Mouse (Mus musculus) embryonic facial prominence, embryonic 10.5 days (tissue): ENCODE data around the gene Cxcl10. TPM values are rescaled to one million over a fixed set of nuclear protein-coding genes. Genes with fewer than 3 reads are reported as not detected.

Source experiments
- DNase-seq: peaks from one replicate; pipeline ENCODE4 v3.0.0-alpha.2; 2017; ENCODE audit warnings: low spot score
- H3K27ac ChIP-seq: fragments of 300-500 bp; sonication (generic); replicated peaks from 2 replicates; pipeline ENCODE4 v1.5.1; 2016; ENCODE audit warnings: mild to moderate bottlenecking
- H3K27me3 ChIP-seq: fragments of 300-500 bp; sonication (generic); replicated peaks from 2 replicates; pipeline ENCODE4 v1.6.1; 2016; ENCODE audit warnings: low read depth, mild to moderate bottlenecking; ENCODE audit not compliant: poor library complexity, severe bottlenecking
- H3K36me3 ChIP-seq: fragments of 300-500 bp; sonication (generic); replicated peaks from 2 replicates; pipeline ENCODE4 v1.6.1; 2016; ENCODE audit warnings: mild to moderate bottlenecking, moderate library complexity
- H3K4me1 ChIP-seq: fragments of 300-500 bp; sonication (generic); 2 replicates; pipeline ENCODE4 v1.6.1; 2016
- H3K4me3 ChIP-seq: fragments of 300-500 bp; sonication (generic); 2 replicates; pipeline ENCODE4 v1.5.1; 2016; ENCODE audit warnings: mild to moderate bottlenecking, moderate library complexity
- H3K9me3 ChIP-seq: fragments of 300-500 bp; sonication (generic); 2 replicates; pipeline ENCODE4 v1.6.1; 2016; ENCODE audit warnings: mild to moderate bottlenecking
- WGBS: fragments of 180-500 bp; shearing (Covaris S2); methylation state at CpG from one replicate; pipeline ENCODE4 v1.1.7; 2016; 5-methylcytosine and 5-hydroxymethylcytosine counted together
- polyA plus RNA-seq: library from polyadenylated mRNA; unstranded; fragments of >200 nt; fragmentation: Nextera tagmentation; extraction: Ambion mirVana; gene quantifications from 2 replicates; pipeline ENCODE4 v1.2.1, GENCODE M21; 2016

Gene Cxcl10
- polyA plus RNA-seq, 1 experiment from 2014 or later = 0.14 TPM

DNA sequence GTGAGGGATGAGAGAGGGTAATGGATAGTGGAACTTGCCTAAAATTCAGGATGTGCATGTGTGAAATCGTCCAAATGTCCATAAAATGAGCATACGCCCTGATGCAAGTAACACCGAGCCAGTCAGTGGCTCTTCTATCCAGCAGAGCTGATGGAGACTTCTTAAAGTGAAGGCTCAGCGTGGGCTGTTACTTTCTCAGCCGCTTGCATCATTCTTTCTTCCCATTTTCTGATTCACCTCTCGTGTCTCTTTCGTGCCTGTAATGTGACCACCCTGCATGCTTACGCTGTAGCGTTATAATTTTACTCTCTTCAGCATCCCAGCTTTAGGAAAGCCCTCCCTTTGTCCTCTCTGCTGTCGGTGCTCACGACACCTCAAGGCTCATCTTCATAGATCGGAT, 17.6 kb downstream of the Cxcl10 start:
- Histone ChIP-seq H3K36me3 (no peaks in the 10 kb centered on the region), H3K27me3 (no peaks in the 10 kb centered on the region), H3K27ac (no peak overlapping the region), H3K4me1 (no peaks in the 10 kb centered on the region), H3K9me3 (no peaks in the 10 kb centered on the region), H3K4me3 (no peak overlapping the region)
- no peak for DNase-seq
- 89% methylated on average over 12 of the region's 12 CpGs for WGBS

DNA sequence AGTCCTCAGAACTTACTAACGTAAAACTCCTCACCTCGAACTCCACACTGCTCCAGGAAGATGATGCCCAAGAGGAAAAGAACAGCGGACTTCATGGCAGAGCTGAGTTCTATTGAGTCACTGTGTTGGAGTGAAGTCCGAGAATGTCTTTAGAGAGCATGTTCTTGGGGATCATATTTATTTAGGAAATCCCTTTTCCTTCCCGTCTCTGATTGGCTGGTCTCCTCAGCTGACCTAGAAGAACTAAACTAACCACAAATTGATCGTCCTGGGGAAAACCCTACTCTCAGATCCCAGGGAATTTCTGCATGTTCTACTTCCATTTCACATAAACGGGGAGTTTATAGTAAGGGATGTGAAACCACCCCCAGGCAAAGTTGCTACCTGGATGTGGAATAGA, 20.8 kb downstream of the Cxcl10 start, which contains the start of gene Cxcl9:
TSS of gene Cxcl9 (minus strand) at position 151 of the 400 bp plus-strand sequence.
- no peak for DNase-seq
- H3K36me3 ChIP-seq = no peaks in the 10 kb centered on the region
- H3K4me1 ChIP-seq = no peaks in the 10 kb centered on the region
- H3K27me3 ChIP-seq = no peaks in the 10 kb centered on the region
- 85% methylated on average over 7 of the region's 7 CpGs for WGBS
- H3K27ac ChIP-seq = no peak within 1 kb of the TSS
- no peak within 1 kb of the TSS for H3K4me3 ChIP-seq
- no peaks in the 10 kb centered on the region for H3K9me3 ChIP-seq

DNA sequence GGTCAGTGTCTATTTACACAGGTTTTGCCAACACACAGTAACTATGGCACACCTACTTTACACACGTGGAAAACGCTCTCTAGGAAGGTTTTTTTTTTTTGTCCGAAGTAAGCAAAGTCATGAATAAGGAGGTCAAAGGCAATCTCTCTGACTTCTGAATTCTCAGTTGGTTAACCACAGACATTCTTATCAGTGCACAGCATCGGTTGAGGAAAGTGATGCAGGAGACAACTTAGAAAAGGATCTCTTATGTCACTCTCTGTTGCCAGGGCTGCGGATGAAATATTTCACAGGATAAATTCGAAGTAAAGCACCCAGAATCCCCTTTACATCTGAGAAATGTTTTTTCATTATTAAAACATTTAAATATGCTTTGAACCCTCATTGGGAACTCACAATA, 21.3 kb downstream of the Cxcl10 start:
- Histone ChIP-seq H3K36me3 (no peaks in the 10 kb centered on the region), H3K27ac (no peak overlapping the region), H3K9me3 (no peaks in the 10 kb centered on the region), H3K27me3 (no peaks in the 10 kb centered on the region), H3K4me3 (no peak overlapping the region), H3K4me1 (no peaks in the 10 kb centered on the region)
- no peak for DNase-seq
- WGBS = 87% methylated on average over 6 of the region's 6 CpGs

DNA sequence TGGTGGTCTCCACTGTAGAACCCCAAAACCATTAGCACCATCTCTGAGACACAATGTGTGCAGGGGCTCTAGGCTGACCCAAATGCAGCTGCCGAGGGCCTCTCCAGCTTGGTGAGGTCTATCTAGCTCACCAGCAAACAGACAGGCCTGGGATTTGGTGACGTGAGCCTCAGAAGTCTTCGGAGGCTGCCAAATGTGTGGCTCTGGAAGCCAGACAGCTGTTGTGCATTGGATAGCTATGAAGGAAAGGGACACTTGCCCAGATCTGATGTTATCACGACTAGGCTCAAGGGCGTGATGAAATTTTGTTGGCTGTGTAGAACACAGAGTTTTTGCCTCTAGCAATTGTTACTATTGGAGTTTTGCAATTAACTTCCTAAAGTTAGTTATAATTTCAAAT, 25.4 kb downstream of the Cxcl10 start:
- Histone ChIP-seq H3K9me3 (no peaks in the 10 kb centered on the region), H3K27ac (no peak overlapping the region), H3K4me1 (no peaks in the 10 kb centered on the region), H3K4me3 (no peak overlapping the region), H3K27me3 (no peaks in the 10 kb centered on the region), H3K36me3 (no peaks in the 10 kb centered on the region)
- DNase-seq = no peak
- WGBS = 83% methylated on average over 5 of the region's 5 CpGs

DNA sequence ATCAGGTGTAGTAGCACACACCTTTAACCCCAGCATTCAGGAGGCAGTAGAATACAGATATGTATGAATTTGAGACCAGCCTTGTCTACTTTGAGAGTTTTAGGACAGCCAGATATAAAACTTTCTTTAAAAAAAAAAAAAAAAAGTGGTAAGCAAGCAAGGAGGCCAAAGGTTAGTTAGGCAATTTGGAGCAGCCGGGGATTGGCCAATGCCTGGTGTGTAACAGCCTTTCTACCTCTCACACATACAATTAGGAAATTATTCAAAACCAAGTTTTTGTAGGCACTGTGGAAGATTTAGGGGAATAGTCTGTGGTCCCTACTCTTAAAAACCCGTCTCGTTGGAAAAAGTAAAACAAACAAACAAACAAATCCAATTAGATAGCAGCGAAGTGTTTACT, 26.1 kb downstream of the Cxcl10 start:
- Histone ChIP-seq H3K36me3 (no peaks in the 10 kb centered on the region), H3K4me3 (no peak overlapping the region), H3K27ac (no peak overlapping the region), H3K4me1 (no peaks in the 10 kb centered on the region), H3K9me3 (no peaks in the 10 kb centered on the region), H3K27me3 (no peaks in the 10 kb centered on the region)
- no peak for DNase-seq
- 81% methylated on average over 4 of the region's 4 CpGs for WGBS

DNA sequence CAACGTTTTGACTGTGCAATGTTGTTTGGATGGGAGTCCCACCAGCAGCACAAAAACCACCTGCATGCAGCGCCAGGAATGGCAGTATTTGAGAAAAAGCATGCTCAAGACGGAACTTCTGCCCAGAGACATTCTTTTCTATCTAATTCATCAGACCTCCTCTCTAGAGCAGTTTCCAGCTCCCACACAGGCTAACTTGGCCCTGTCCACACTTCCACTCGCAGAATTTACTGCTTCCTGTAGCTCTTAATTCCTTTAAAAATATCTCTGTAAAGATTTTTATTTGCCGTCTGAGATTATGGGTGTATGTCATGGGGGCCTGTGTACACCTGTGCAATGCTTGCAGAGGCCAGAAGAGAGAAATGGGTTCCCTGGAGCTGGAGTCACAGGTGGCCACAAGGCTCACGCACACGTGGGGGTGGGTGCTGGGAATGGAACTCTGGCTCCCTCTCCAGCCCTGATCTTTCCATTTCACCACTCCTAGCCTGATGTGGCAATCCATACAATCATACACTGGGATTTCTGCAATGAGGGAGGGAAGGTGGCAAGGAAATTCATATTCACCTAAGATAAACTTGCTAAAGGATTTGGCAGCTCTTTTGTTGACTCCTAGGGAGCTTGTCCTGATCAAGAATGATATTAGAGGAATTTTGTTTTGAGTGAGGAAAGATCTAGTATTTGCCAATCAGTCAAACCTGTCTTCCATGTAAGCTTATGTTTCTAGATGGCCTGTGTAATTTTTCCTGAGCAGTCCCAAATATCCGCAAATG, 26.9 kb downstream of the Cxcl10 start:
- H3K4me1 ChIP-seq = no peaks in the 10 kb centered on the region
- no peak overlapping the region for H3K27ac ChIP-seq
- no peaks in the 10 kb centered on the region for H3K27me3 ChIP-seq
- WGBS = 79% methylated on average over 8 of the region's 8 CpGs
- DNase-seq = no peak
- no peak overlapping the region for H3K4me3 ChIP-seq
- H3K36me3 ChIP-seq = no peaks in the 10 kb centered on the region
- no peaks in the 10 kb centered on the region for H3K9me3 ChIP-seq

DNA sequence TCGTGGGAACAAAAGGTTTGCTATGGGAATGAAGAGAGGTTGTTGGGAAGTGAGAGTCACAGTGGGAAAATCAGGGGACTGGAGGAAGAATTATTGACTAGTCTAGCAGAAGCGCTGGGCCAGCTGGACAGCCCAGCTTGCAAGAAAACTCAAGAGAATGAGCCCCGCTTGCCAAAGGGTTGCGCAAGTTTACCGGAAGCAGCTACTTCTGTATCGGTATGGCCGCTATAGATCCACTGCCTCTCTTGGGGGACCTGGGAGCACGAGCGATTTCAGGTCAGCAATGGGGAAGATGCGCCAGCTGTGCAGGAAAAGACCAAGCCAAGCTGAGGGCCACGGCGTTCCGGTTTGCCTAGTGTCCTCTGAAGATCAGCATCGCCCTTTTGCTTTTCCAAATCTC, 30.1 kb downstream of the Cxcl10 start:
- DNase-seq = no peak
- WGBS = 94% methylated on average over 14 of the region's 14 CpGs
- Histone ChIP-seq H3K4me3 (no peak overlapping the region), H3K36me3 (no peaks in the 10 kb centered on the region), H3K27ac (no peak overlapping the region), H3K4me1 (no peaks in the 10 kb centered on the region), H3K9me3 (no peaks in the 10 kb centered on the region), H3K27me3 (no peaks in the 10 kb centered on the region)

DNA sequence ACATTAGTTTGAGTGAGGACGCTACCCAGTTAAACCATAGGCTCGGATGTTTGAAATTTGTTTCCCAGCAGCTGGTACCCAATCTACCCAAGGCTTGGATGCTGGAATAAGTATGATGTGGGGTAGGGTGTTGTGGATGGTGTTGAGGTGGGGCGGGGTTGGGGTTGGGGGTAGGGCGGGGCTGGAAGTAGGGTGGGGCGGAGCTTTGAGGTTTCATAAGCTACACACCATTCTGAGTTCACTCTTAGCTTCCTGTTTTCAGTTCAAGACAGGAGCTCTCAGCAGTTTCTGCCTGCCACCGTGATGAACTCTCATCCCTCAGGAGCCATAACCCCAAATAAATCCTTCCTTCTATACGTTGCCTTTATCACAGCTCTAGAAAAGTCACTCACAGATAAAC, 30.6 kb downstream of the Cxcl10 start:
- Histone ChIP-seq H3K4me1 (no peaks in the 10 kb centered on the region), H3K27me3 (no peaks in the 10 kb centered on the region), H3K27ac (no peak overlapping the region), H3K4me3 (no peak overlapping the region), H3K9me3 (no peaks in the 10 kb centered on the region), H3K36me3 (no peaks in the 10 kb centered on the region)
- DNase-seq = no peak
- 86% methylated on average over 7 of the region's 7 CpGs for WGBS

DNA sequence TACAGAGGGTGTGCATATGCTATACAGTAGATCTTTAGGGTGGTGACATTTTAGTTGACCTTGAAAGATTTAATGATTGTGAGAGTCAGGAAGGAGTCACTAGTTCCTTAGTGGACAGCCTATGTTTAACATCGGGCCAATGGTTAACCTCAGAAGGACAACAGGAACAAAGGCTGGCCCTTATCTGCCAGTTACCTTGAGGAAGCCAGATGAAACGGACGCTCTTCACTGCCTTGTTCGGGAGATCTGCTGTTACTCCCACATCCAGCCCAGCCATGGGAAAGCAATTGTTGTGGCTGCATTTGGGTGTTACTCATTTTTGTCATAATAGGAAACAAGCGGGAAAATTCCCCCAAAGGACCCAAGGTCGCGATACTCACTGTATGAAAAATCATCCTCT, 34.9 kb downstream of the Cxcl10 start:
- Histone ChIP-seq H3K9me3 (no peaks in the 10 kb centered on the region), H3K4me1 (peaks cover 4% of the 10 kb centered on the region), H3K27ac (no peak overlapping the region), H3K4me3 (no peak overlapping the region), H3K36me3 (no peaks in the 10 kb centered on the region), H3K27me3 (no peaks in the 10 kb centered on the region)
- 78% methylated on average over 7 of the region's 7 CpGs for WGBS
- no peak for DNase-seq

DNA sequence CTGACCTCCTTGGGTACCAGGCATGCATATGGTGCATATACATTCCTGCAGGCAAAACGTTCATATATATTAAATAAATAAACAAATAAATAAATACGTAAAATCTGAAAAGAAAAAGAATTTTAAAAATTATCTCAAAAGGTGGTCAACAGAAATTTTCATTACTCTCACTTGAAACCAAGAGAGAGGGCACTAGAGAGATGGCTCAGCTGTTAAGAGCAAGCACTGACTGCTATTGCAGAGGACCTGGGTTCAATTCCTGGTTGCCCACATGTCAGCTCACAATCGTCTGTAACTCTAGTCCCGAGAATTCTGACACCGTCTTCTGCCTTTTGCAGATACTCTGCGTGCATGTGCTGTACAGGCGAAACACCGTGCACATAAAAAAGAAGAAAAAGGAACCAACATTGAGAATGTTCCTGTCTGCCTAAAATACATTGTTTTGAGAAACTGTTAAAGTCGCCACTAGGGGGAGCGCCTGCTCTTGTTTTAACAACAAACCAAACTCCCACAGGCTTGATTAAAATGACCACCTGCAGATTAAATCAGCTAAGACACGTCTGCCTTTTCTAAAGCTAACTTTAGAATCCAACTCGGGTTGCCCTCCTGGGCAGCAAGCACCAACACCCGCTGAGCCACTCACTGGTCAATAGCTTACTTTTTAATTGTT, 36.5 kb downstream of the Cxcl10 start:
- Histone ChIP-seq H3K27ac (no peak overlapping the region), H3K27me3 (no peaks in the 10 kb centered on the region), H3K4me1 (peaks cover 12% of the 10 kb centered on the region), H3K36me3 (peaks cover 7% of the 10 kb centered on the region), H3K4me3 (no peak overlapping the region), H3K9me3 (no peaks in the 10 kb centered on the region)
- WGBS = 15% methylated on average over 13 of the region's 13 CpGs
- peak; percentile 77 for DNase-seq

DNA sequence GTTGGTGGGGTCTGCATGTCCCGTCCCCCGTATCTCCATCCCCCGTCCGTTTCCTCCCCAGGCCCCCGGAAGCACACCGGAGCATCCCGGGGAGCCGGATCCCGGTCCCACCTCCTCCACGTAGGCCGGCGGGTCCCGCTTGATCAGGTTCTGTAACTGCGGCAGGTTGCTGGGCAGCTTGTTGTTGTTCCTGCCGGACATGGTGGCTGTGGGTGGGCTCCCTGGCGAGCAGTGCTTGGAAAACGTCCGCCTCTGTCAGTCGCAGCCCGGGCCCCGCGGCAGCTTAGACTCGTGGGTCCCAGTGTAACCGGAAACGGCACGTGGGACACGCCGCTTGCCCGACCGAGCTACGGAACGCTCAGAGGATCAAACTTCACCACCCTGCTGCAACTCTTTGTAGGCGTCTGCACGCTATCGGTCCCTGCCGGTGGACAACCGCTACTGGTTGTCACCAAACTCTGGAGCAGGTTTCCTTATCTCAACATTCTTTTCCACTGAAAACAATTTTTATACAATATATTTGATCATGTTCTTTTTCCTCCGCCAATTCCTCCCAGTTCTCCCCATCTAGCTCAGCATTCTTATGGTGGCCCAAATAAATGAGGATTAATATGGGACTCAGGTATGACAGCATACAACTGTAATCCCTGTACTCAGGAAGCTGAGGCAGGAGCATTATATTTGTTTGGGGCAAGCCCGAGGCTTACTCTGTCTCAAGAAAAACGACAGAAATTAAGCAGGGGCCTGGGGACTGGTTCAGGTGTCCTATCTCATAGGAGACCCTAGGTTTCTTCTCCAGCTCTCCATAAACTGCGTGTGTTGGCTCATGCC, 38.8 kb downstream of the Cxcl10 start, which contains the start of gene Sdad1:
TSS of gene Sdad1 (minus strand) at position 799 of the 831 bp plus-strand sequence.
- Histone ChIP-seq H3K4me1 (peaks cover 12% of the 10 kb centered on the region), H3K4me3 (peak within 1 kb of the TSS; percentile 84), H3K9me3 (no peaks in the 10 kb centered on the region), H3K27ac (peak within 1 kb of the TSS; percentile 84), H3K36me3 (peaks cover 30% of the 10 kb centered on the region), H3K27me3 (no peaks in the 10 kb centered on the region)
- DNase-seq = peak; percentile 94
- WGBS = 2% methylated on average over 41 of the region's 41 CpGs

DNA sequence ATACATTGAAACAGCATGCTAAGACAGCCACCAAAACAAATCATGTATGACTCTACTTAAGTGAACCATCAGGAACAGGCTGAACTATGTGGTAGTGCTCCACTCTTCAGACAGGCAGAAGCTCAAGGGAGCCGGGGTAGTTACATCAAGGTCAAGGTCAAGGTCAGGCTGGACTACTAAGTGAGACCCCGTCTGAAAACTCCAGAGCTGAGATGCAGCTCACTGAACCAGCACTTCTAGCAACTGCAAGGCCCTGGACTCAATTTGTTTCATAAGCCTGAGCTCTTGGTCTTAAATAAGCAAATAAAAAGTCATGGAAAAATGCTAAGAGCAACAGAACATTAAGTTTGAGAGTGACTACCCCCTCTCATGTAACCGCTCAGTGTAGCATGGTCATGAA, 44.4 kb downstream of the Cxcl10 start:
- 88% methylated on average over 3 of the region's 3 CpGs for WGBS
- Histone ChIP-seq H3K36me3 (peaks cover 86% of the 10 kb centered on the region), H3K27ac (no peak overlapping the region)

More for the DNA sequence above, 44.4 kb downstream of the Cxcl10 start:
- Histone ChIP-seq H3K4me1 (peaks cover 12% of the 10 kb centered on the region), H3K27me3 (no peaks in the 10 kb centered on the region), H3K9me3 (no peaks in the 10 kb centered on the region), H3K4me3 (no peak overlapping the region)
- DNase-seq = no peak
